Mouse (Mus musculus) CH12.LX (cell line): ENCODE results near the gene Fam168a. TPM values are rescaled to one million over a fixed set of nuclear protein-coding genes. Genes with fewer than 3 reads are reported as not detected.

Experiments
- DNase-seq: peaks from one replicate; pipeline ENCODE4 v3.0.0-alpha.2; 2013; ENCODE audit errors: extremely low read depth
- H3K27ac ChIP-seq: 2 replicates; pipeline ENCODE4 v1.5.1; 2012; ENCODE audit warnings: low read depth, mild to moderate bottlenecking, control low read depth, moderate library complexity; ENCODE audit not compliant: insufficient read depth
- H3K27me3 ChIP-seq: replicated peaks from 2 replicates; pipeline ENCODE3; 2012; ENCODE audit warnings: inconsistent platforms
- H3K36me3 ChIP-seq, 2 experiments: replicated peaks in 1 of 2; 2 replicates each; pipeline versions ENCODE3 to v1.6.1; 2012; ENCODE audit warnings: inconsistent platforms in 1 of 2, low read length in 1 of 2, mild to moderate bottlenecking in 1 of 2, mixed read lengths in 1 of 2, moderate library complexity in 1 of 2; ENCODE audit not compliant: control insufficient read depth in 1 of 2, insufficient read depth in 1 of 2
- H3K4me1 ChIP-seq, 2 experiments: 2 replicates each; pipeline ENCODE4 v1.6.1; 2012; ENCODE audit warnings: inconsistent platforms in 1 of 2, moderate library complexity in 1 of 2; ENCODE audit not compliant: insufficient read depth in 2 of 2, control insufficient read depth in 1 of 2
- H3K4me2 ChIP-seq: 2 replicates; pipeline ENCODE4 v1.6.1; 2012; ENCODE audit warnings: low read depth, mild to moderate bottlenecking, control low read depth; ENCODE audit not compliant: poor library complexity, insufficient read depth, severe bottlenecking
- H3K4me3 ChIP-seq, 3 experiments: fragments of 150-350 bp in 1 of 3; sonication (generic) in 1 of 3; replicated peaks in 1 of 3; 2 replicates each; pipeline versions ENCODE3 to v1.5.1; 2011 to 2012; ENCODE audit warnings: low read depth in 2 of 3, low read length in 2 of 3, mild to moderate bottlenecking in 2 of 3, moderate library complexity in 2 of 3, control low read depth in 1 of 3, improper control_type of control experiment in 1 of 3, inconsistent platforms in 1 of 3, mixed read lengths in 1 of 3; ENCODE audit not compliant: poor library complexity in 1 of 3
- H3K79me2 ChIP-seq: replicated peaks from 2 replicates; pipeline ENCODE4 v1.6.1; 2012; ENCODE audit warnings: mild to moderate bottlenecking, moderate library complexity; ENCODE audit not compliant: control insufficient read depth, poor library complexity, insufficient read depth, severe bottlenecking; ENCODE audit errors: extremely low read depth
- H3K9ac ChIP-seq: 2 replicates; pipeline ENCODE4 v1.6.1; 2012; ENCODE audit warnings: low read depth, mild to moderate bottlenecking, control low read depth, moderate library complexity; ENCODE audit not compliant: insufficient read depth
- H3K9me3 ChIP-seq: replicated peaks from 2 replicates; pipeline ENCODE3; 2012; ENCODE audit warnings: low read length, inconsistent platforms, mixed read lengths
- BHLHE40 ChIP-seq: IDR thresholded peaks from 2 replicates; pipeline ENCODE4 v1.6.1; 2011; ENCODE audit warnings: mild to moderate bottlenecking, low read depth, low read length, improper control_type of control experiment
- CHD1 ChIP-seq: IDR thresholded peaks from 2 replicates; pipeline ENCODE4 v1.6.1; 2012; ENCODE audit warnings: low read depth, low read length, improper control_type of control experiment, inconsistent platforms
- CHD2 ChIP-seq: IDR thresholded peaks from 2 replicates; pipeline ENCODE4 v1.6.1; 2011; ENCODE audit warnings: low read length, improper control_type of control experiment
- CTCF ChIP-seq, 2 experiments: IDR thresholded peaks in 1 of 2; conservative IDR thresholded peaks in 1 of 2; 2 replicates each; pipeline ENCODE4 v1.5.1; 2011 to 2012; ENCODE audit warnings: low read depth in 2 of 2, low read length in 2 of 2, improper control_type of control experiment in 1 of 2, inconsistent platforms in 1 of 2, mild to moderate bottlenecking in 1 of 2, moderate library complexity in 1 of 2
- E2F4 ChIP-seq: IDR thresholded peaks from 2 replicates; pipeline ENCODE4 v1.6.1; 2011; ENCODE audit warnings: low read depth, low read length, improper control_type of control experiment; ENCODE audit not compliant: insufficient replicate concordance
- ELF1 ChIP-seq: IDR thresholded peaks from 2 replicates; pipeline ENCODE4 v1.6.1; 2014; ENCODE audit warnings: low read depth, mild to moderate bottlenecking, inconsistent platforms, low read length, improper control_type of control experiment
- ETS1 ChIP-seq: conservative IDR thresholded peaks from 2 replicates; pipeline ENCODE4 v1.6.1; 2012; ENCODE audit warnings: low read depth, mild to moderate bottlenecking, inconsistent platforms, low read length, improper control_type of control experiment, moderate library complexity
- MAX ChIP-seq: IDR thresholded peaks from 2 replicates; pipeline ENCODE4 v1.6.1; 2011; ENCODE audit warnings: low read length, improper control_type of control experiment
- MAZ ChIP-seq: IDR thresholded peaks from 2 replicates; pipeline ENCODE4 v1.6.1; 2012; ENCODE audit warnings: low read depth, mild to moderate bottlenecking, inconsistent platforms, low read length, improper control_type of control experiment, moderate library complexity
- MEF2A ChIP-seq: IDR thresholded peaks from 2 replicates; pipeline ENCODE4 v1.6.1; 2014; ENCODE audit warnings: low read depth, mild to moderate bottlenecking, inconsistent platforms, low read length, improper control_type of control experiment, borderline replicate concordance
- MYC ChIP-seq: IDR thresholded peaks from 2 replicates; pipeline ENCODE4 v1.6.1; 2011; ENCODE audit warnings: low read depth, mild to moderate bottlenecking, improper control_type of control experiment, low read length
- NRF1 ChIP-seq: IDR thresholded peaks from 2 replicates; pipeline ENCODE4 v1.6.1; 2014; ENCODE audit warnings: low read depth, mild to moderate bottlenecking, inconsistent platforms, low read length, improper control_type of control experiment, moderate library complexity
- PAX5 ChIP-seq: IDR thresholded peaks from 2 replicates; pipeline ENCODE4 v1.6.1; 2012; ENCODE audit warnings: low read length, inconsistent platforms, mixed read lengths
- POLR2A ChIP-seq: IDR thresholded peaks from 2 replicates; pipeline ENCODE4 v1.6.1; 2011; ENCODE audit warnings: low read depth, mild to moderate bottlenecking, improper control_type of control experiment, low read length
- POLR2AphosphoS2 ChIP-seq: IDR thresholded peaks from 2 replicates; pipeline ENCODE4 v1.6.1; 2011; ENCODE audit warnings: low read depth, low read length, improper control_type of control experiment
- RAD21 ChIP-seq: IDR thresholded peaks from 2 replicates; pipeline ENCODE4 v1.6.1; 2011; ENCODE audit warnings: low read depth, mild to moderate bottlenecking, low read length, improper control_type of control experiment, moderate library complexity
- SIN3A ChIP-seq: IDR thresholded peaks from 2 replicates; pipeline ENCODE4 v1.6.1; 2012; ENCODE audit warnings: low read length, improper control_type of control experiment, inconsistent platforms
- SMC3 ChIP-seq: IDR thresholded peaks from 2 replicates; pipeline ENCODE4 v1.6.1; 2011; ENCODE audit warnings: low read depth, low read length, improper control_type of control experiment
- TCF12 ChIP-seq: IDR thresholded peaks from 2 replicates; pipeline ENCODE4 v1.6.1; 2014; ENCODE audit warnings: low read depth, mild to moderate bottlenecking, inconsistent platforms, low read length, improper control_type of control experiment
- UBTF ChIP-seq: IDR thresholded peaks from 2 replicates; pipeline ENCODE4 v1.6.1; 2012; ENCODE audit warnings: low read depth, mild to moderate bottlenecking, inconsistent platforms, low read length, improper control_type of control experiment, moderate library complexity
- USF1 ChIP-seq: IDR thresholded peaks from 2 replicates; pipeline ENCODE4 v1.6.1; 2014; ENCODE audit warnings: low read depth, mild to moderate bottlenecking, inconsistent platforms, low read length, improper control_type of control experiment
- ZC3H11A ChIP-seq: IDR thresholded peaks from 2 replicates; pipeline ENCODE4 v1.6.1; 2012; ENCODE audit warnings: low read depth, mild to moderate bottlenecking, inconsistent platforms, low read length, improper control_type of control experiment
- ZNF384 ChIP-seq: IDR thresholded peaks from 2 replicates; pipeline ENCODE4 v1.6.1; 2012; ENCODE audit warnings: low read depth, low read length, improper control_type of control experiment, inconsistent platforms
- dilution Hi-C: fragments of 300-500 bp; cut with MboI; formaldehyde crosslinking; loops from 2 replicates; pipeline ENCODE4 v1.14.3; 2020; ENCODE audit warnings: low sequenced_read_pairs; ENCODE audit not compliant: extremely low pct_unique_long_range_greater_than_20kb, extremely low pct_ligation_motif_present
- in situ Hi-C: fragments of 300-500 bp; cut with MboI; formaldehyde crosslinking; loops from 3 replicates; pipeline ENCODE4 v1.14.3; 2019; ENCODE audit warnings: low sequenced_read_pairs, low pct_ligation_motif_present, low pct_unique_long_range_greater_than_20kb, mixed read lengths
- polyA plus RNA-seq: library from polyadenylated mRNA; unstranded; fragments of >175 nt; gene quantifications from 2 replicates; pipeline ENCODE4 v1.2.1, GENCODE M21; 2012; ENCODE audit warnings: low read depth; ENCODE audit not compliant: insufficient read length
- total RNA-seq, 2 experiments: library from RNA; depleted of rRNA; stranded (reverse); fragments of 300-350 nt in 1 of 2; fragments of >200 nt in 1 of 2; gene quantifications; 2 replicates each; pipeline ENCODE4 v1.2.3; 2012 to 2014

The Fam168a gene
- total and polyA plus RNA-seq, 3 experiments = 4.0 to 15.0 (median 4.9) TPM

GRCm38 (mm10) chr7:100678948-100679880 is 27.2 kb upstream of the Fam168a start:
- no peak for TF ChIP-seq SMC3
- no peak for TF ChIP-seq ZNF384
- TF ChIP-seq RAD21 = no peak
- no peak for TF ChIP-seq MAZ
- no peak for TF ChIP-seq CHD2
- TF ChIP-seq MYC = no peak
- no peak for TF ChIP-seq ETS1
- TF ChIP-seq ZC3H11A = no peak
- Histone ChIP-seq H3K79me2 (no peaks in the 10 kb centered on the region), H3K4me3 (no peak overlapping the region), H3K9me3 (no peaks in the 10 kb centered on the region), H3K4me1 (0 out of 4 replicates have a peak, but pooled peaks cover 0 to 3% of the 10 kb centered on the region in 2 experiments), H3K9ac (no peak overlapping the region), H3K27ac (no peak overlapping the region), H3K4me2 (peak overlapping the region; percentile 35; the same call in 1 of the 2 replicates), H3K36me3 (no peaks in the 10 kb centered on the region), H3K27me3 (peaks cover 26% of the 10 kb centered on the region)
- dilution Hi-C loops (no loop called here), in situ Hi-C loops (no loop called here)
- no peak for DNase-seq

GRCm38 (mm10) chr7:100681132-100681531 is 25.3 kb upstream of the Fam168a start:
- no peak overlapping the region for H3K27ac ChIP-seq
- H3K27me3 ChIP-seq = peaks cover 13% of the 10 kb centered on the region
- no peak overlapping the region for H3K9ac ChIP-seq
- H3K36me3 ChIP-seq = no peaks in the 10 kb centered on the region
- H3K9me3 ChIP-seq = no peaks in the 10 kb centered on the region
- no peak overlapping the region for H3K4me2 ChIP-seq
- H3K4me1 ChIP-seq = peaks cover 0 to 3% of the 10 kb centered on the region in 2 experiments; a peak in 1 of 4 replicates
- DNase-seq = no peak
- dilution Hi-C loops = no loop called here
- TF ChIP-seq TCF12 (no peak), BHLHE40 (0 out of 2 replicates have a peak, but pooled peaks have one; percentile 15)
- in situ Hi-C loops = loop anchor here (10.0 kb wide), 1 partner anchor 94 kb away; no protein-coding TSS in a partner anchor
- no peak overlapping the region for H3K4me3 ChIP-seq
- H3K79me2 ChIP-seq = no peaks in the 10 kb centered on the region

- in situ Hi-C loops (loop anchor here (10.0 kb wide), 1 partner anchor 92 kb away; no protein-coding TSS in a partner anchor), dilution Hi-C loops (no loop called here)
- H3K36me3 ChIP-seq = no peaks in the 10 kb centered on the region
- H3K9ac ChIP-seq = no peak overlapping the region
- no peaks in the 10 kb centered on the region for H3K9me3 ChIP-seq
- no peak overlapping the region for H3K4me3 ChIP-seq
- no peak for DNase-seq
- no peak for TF ChIP-seq CHD1
- TF ChIP-seq E2F4 = no peak
- TF ChIP-seq SIN3A = no peak
- no peak for TF ChIP-seq POLR2AphosphoS2
- TF ChIP-seq MAZ = no peak
- TF ChIP-seq ETS1 = no peak
- TF ChIP-seq POLR2A = no peak
- TF ChIP-seq USF1 = no peak
- TF ChIP-seq RAD21 = no peak
- TF ChIP-seq ELF1 = no peak
- TF ChIP-seq UBTF = no peak
- TF ChIP-seq MAX = no peak
- TF ChIP-seq CTCF (conservative IDR thresholded peaks at IDR 0.05 in 1 of 2, IDR thresholded peaks at IDR 0.05 in 1 of 2; ENCODE audit: low read depth in 2 of 2, low read length in 2 of 2) = no peak
- TF ChIP-seq NRF1 = no peak
- TF ChIP-seq MEF2A = no peak
- TF ChIP-seq PAX5 = no peak
- H3K4me2 ChIP-seq = no peak overlapping the region
- H3K79me2 ChIP-seq = no peaks in the 10 kb centered on the region
- H3K27ac ChIP-seq = no peak overlapping the region
- H3K4me1 ChIP-seq = peaks cover 0 to 3% of the 10 kb centered on the region in 2 experiments; a peak in 1 of 4 replicates
- H3K27me3 ChIP-seq = peaks cover 2% of the 10 kb centered on the region
These were observed 23.2 kb upstream of the Fam168a start for GRCm38 (mm10) chr7:100683241-100683640.
